Mouse (Mus musculus): ENCODE results near the gene Ocel1.

Ocel1 gene

DNA sequence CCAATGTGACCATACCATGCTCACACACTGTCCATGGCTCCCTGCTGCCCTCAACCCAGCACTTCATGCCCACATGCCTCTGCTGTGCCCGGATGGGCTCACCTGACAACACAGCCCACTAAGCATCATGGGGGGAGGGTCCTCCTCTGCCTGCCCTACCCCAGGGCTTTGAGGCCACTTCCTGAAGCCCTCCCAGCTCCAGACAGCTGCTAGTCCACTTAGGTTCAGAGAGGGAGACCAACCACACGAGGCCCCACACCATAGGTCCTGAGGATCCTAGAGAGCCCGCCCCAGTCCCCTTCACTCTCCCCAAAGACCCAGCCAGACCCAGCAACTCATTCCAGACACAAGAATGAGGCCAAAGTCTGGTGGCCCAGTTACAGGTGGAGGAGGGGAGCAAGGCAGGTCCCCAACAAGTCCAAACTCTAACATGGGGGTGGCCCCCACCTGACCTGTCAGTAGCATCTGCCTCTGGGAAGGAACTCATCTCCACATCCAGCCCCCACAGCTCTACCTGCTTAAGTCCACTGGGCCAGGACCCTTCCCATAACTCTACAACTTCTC, 8.5 kb downstream of the Ocel1 start:
- DNase-seq (ENCODE audit: low spot score), result no peak

DNA sequence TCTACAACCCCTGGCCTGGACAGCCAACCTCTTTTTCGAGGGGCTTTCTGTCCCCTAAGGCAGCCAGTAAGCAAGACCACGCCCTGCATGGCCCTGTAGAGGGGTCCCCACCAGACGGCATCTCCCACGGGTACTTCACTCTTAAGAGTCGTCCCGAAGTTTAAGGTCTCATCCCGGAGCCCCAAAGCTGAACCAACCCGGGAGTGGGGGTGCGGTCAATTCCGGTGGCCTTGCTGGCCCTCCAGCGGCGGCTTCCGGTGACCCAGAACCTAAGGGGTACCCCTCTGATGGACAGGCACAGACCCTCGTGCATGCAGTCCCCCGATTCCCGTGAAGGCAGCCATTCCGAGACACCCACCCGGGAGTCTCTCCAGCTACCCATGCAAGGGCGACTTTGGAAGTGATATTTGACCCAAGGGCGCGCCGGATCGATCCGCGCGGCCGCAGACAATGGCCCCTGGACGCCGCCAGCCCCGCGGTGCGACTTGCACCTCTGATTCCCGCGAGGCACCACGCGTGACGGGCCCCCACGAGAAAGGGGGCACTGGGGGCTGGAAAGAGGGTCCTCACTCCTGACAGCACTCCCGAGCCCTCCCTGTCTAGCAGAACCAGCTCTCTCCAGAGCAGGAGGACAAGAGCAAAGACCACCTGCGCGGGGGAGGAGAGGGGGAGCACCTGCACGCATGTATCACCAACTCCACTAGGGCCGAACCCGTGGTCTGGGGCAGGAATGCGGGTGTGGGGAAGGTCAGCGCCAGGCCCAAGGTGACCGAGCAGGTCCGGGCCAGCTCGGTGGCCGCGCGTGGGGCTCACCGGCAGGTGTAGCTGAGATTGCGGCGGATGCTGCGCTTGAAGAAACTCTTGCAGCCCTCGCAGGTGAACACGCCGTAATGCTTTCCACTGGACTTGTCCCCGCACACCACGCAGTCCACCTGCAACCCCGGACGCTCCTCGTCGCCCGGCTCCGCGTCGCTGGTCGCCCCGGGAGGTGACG, 9.4 kb downstream of the Ocel1 start:
- no peak for DNase-seq (ENCODE audit: low spot score)

DNA sequence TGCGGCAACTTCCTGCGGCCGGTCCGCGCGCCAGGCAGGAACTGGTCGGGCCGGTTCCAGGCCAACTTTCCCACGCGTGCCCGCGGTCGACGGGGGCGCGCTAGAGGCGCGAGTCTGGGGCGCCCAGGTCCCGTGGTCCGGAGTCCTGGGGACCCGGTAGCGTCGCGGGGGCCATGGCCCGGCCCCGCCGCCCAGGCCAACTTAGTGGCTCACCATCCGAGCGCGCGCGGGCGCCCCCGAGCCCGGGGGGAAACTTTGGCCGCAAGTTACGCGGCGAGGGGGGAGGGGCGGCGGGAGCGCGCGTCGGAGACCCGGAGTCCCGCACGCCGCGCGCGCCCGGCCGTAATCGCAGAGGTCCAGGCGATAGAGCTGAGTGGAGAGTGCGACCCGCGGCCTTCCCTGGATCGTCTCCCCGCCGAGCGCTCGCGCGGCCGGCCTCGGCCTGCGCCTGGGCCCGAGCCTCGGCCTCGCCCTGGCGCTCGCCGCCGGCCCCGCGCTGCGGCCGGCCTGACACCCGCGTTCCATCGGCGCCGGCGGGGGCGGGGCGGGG, 10.4 kb downstream of the Ocel1 start, which contains the start of gene Nr2f6:
Gene Nr2f6 (minus strand): TSS at position 540 of the 550 bp plus-strand sequence.
- DNase-seq (ENCODE audit: low spot score), result peak; percentile 79

DNA sequence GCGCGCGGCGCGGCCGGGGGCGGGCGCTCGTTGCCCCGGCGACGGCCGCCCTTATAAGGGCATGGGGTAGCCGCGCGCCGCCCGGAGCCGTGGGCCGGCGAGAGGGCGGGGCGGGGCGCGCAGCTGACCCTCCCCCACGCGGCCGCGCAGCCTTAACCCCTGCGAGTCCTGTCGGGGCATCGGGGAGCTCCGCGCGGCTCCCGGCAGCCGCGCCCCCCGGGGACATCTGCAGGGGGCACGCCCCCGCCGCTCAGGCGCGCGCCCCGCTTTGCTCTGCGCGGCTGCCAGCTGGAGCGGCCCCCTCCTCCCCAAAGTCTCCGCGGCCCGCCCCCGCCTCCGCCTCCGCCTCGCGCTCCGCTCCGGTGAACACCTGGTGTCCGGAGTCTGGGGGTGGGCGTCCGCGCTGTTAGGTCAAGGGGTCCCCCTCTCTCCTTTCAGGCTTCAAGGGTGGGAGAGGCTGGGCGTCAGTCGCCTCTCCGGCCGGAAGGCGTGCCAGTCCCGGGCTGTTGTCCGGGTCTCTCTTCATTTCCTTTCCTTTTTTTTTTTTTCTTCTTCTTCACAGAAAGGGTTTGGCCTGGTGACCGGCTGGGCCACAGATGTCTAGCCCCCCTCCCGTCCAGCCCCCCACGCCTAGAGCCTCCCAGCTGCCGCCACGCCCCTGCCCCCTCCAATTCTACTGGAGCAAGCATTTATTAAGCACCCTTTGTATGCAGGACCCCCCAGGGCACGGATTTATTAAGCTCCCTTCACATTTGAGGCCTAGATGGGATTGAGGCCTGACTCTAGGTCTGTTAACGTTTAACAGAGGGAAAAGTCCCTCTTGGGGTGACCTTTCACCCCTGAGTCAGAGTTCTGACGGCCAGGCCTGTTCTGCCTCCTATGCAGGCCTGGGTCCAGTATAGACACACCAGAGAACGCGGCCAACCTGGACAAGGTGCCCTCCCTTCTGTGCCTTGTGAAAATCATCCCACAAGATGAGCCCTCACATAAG, 11.2 kb downstream of the Ocel1 start:
- DNase-seq (ENCODE audit: low spot score), result peak; percentile 92

DNA sequence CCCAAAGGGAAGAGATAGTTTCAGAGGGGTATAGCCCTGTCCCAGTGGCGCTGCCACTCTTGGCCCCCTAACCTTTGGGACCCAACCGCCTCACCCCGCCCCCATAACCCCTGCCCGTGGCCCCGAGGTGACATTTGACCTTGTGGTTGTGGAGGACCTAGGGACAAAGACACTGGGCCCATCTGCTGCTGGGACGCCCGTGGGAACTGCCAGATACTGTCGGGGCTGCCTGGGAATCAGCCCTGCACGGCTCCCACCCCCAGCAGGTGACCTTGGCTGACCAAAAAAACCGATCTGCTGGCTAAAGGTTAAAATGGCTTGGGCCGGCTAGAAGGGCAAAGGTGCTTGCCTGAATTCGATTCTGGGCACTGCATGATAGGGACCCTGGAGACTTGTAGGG, 12.3 kb downstream of the Ocel1 start:
- DNase-seq (ENCODE audit: low spot score), result peak; percentile 61

DNA sequence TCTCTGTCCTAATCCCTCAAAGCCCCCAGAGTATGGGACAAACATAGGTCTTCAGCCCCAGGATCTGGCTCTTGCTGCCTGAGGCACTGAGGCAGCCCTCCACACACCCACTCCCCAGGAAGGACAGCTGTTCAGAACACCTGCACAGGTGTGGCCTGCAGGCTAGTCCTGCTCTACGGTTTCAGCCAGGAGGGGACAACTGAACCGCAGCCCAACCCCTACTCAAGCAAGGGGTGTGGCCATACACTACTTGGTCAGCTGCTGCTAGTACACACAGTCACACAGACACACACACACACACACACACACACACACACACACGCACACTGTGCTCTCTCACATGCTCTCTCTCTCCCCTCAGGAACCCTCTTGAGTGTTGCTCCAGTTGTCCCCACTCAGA, 12.8 kb downstream of the Ocel1 start:
- no peak for DNase-seq (ENCODE audit: low spot score)

DNA sequence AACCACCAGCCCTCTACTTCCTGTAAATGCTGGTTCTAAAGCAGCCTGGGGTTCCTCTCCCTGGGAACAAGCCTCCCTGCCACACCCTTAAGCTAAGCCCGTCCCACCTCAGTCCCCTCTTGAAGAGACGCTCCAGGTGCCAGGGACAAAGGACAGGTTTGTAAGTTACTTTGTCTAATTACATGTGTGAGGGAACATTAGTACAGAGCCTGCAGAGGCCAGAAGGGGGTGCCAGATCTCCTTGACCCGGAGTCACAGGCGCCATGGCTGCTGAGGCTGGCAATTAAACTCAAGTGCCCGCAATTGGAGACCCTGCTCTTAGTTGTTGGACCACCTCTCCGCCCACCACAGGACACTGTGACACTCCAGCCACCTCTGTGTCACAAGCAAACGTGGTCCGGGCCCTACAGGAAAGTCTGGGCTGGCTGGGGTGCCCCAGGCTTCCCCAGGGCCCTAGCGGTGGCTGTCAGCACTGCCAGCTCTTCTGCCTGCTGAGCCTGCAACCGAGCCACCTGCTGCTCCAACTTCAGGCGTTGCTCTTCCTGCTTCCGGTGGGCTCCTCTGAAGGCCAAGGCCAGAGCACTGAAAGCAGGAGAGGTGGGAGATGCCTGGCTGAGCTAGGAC, 14.2 kb downstream of the Ocel1 start:
- DNase-seq (ENCODE audit: low spot score), result no peak

DNA sequence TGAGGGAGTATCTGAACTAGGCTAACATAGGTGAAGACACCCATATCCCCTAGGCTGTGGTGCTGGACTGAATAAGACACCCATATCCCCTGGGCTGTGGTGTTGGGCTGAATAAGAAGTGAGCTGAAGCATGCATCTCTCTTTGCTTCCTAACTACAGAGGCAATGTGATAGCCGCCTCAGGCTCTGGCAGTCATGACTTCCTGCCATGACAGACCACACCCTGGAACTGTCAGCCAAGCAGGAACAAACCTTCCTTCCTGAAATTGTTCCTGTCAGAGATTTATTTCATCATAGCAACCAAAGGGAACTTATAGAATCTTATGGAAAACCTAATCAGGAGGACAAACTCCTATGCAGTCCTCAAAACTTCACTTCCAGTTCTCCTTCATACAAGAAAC, 17.2 kb downstream of the Ocel1 start:
- DNase-seq (ENCODE audit: low spot score), result no peak

DNA sequence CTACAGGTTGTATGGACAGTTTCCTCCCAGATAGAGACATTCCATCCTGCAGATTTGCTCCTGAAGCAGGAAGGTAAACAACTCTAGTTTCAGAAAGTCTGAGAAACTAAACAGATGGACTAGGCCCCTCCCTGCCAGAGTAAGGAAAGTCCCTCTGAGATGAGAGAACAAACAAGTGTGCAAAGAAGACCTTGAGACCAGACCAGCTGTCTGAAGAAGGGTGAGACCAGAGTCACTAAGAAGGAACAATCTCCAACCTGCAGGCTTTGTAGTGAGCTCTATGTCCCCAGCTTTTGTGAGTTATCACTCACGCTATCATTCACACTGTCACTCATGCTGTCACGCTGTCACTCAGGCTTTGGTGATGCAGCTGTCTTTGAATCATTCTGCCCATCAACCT, 20.6 kb downstream of the Ocel1 start:
- no peak for DNase-seq (ENCODE audit: low spot score)

DNA sequence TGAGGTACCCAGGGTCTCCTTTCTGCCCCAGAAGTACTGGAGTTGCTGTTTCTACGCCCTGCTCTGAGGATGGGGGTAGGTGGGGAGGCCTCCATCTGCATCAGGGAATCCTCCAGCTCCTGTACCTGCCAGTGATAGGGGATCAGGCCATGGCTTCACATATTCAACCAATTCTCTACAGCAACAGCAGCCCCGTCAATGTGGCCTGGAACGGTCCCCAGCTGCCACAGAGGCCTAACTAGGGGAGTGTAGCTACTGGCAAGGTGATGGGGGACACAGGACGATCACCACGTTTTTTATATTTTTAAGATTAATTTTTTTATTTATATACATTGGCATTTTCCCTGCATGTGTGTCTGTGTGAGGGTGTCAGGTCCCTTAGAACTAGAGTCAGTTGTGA, 21.3 kb downstream of the Ocel1 start:
- no peak for DNase-seq (ENCODE audit: low spot score)

DNA sequence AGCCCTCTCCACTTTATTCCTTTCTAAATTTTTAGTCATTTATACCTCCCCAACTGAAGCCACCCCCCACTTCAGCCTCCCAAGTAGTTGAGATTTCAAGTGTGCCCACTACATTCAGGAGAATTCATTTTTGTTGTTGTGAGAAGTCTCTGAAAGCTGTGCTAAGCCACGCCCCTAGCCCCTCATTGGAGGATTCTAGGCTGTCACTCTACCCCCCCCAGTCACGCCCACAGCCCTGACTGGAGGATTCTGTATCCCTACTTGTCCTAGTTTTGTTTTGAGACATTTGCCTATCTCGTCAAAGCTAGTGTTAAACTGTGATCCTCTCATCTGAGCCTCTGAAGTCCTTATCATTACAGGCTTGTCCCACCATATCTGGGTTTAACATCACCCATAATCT, 21.8 kb downstream of the Ocel1 start:
- peak; percentile 80 for DNase-seq (ENCODE audit: low spot score)

DNA sequence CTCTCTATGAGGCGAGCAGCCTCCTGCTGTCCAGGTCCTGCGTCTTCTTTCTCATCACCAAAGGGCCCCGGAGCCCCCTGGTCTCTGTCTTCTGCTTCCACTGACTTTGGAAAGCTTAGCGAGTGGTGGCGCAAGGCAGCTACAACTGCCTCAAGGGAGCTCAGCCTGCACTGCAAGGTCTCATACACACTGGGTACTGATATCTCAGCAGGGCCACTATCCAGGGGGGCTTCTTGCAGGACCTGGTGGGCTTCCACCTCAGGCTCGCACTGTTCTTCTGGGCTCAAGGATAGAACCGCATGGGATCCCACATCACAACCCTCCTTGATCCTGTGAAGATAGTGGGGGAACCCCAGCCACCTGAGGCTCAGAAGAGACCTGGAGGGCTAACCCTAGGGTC, 23.4 kb downstream of the Ocel1 start:
- no peak for DNase-seq (ENCODE audit: low spot score)

DNA sequence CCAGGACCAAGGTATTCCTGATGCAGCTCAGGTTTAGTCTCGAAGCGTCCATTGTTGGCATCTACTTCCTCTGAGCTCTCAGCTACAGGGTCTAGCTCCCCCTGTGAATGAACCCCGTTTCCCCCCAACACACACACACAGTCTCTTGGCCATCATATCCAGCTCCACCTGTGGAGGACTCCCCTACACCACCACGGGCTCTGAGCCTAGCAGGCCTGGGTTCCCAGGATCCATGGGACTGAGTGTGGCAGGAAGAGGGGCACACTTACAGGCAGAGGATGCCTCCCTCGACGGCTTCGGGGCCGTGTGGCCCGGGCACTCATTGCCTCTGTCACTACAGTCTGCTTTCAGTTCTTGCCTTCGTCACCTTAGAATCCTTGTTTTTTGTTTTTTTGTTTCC, 24.0 kb downstream of the Ocel1 start:
- no peak for DNase-seq (ENCODE audit: low spot score)

DNA sequence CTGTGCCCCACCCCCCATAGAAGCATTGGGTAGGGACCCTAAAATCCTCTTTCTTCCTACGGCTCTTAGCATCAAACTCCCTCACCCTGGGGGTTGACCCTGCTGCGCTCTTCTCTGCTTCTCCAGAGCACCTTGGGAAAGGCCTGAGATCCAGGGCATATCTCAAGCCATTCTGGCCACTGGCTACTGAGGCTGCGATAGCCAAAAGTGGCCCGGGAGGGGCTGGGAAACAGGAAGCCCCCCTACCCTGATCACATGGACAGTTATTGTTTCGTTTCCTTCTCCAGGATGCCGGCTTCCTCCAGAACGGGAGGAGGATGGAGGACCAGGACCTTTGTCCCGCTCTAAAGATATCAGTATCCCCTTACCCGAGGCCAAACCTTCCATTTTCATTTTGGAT, 24.5 kb downstream of the Ocel1 start, which contains the start of gene Ushbp1:
Gene Ushbp1 (minus strand): TSS at position 174 of the 400 bp plus-strand sequence.
- DNase-seq (ENCODE audit: low spot score), result no peak

DNA sequence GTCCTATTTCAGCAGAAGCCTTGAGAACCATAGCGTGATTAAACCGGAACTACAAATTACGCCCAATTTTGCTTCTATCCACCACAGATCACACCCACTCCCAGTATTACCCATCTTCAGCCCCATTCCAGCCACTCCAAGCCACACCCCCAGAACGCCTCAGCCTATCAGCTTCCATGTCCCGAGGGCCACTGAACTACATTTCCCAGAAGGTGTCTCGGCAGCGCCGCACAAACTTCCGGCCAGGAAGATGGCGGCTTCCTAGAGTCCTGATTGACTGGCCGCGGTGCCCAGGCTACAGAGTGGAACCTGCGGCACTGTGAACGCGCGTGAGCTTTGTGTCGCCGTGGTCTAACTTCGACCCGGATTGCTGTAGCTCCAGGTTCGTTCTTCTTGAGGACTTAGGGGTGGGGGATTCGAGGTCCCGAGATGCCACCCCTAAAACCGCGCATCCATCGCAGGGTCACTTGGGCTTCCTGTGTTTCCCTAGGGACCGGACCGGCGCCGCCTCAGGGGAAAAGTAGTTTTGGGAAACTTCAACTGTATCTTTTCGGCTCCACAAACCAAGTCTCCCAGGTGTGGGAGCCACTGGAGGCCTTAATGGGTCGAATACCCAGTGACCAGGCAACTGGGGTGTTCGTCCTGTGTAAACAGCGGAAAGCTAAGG, 25.7 kb downstream of the Ocel1 start, which contains the start of gene Babam1:
Gene Babam1 (plus strand): TSS at position 223 of the 667 bp plus-strand sequence.
- peak; percentile 97 for DNase-seq (ENCODE audit: low spot score)

DNA sequence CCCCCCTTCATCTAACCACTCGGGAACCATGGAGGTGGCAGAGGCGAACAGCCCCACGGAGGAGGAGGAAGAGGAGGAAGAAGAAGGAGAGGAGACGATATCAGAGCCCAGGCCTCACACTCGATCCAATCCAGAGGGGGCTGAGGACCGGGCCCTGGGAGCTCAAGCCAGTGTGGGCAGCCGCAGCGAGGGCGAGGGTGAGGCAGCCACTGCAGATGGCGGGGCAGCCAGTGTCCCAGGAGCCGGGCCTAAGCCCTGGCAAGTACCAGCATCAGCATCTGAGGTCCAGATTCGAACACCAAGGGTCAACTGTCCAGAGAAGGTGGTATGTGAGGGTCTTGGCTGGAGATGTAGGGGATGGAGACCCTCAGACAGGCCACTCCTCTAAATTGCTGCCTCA, 26.6 kb downstream of the Ocel1 start:
- DNase-seq (ENCODE audit: low spot score), result no peak

DNA sequence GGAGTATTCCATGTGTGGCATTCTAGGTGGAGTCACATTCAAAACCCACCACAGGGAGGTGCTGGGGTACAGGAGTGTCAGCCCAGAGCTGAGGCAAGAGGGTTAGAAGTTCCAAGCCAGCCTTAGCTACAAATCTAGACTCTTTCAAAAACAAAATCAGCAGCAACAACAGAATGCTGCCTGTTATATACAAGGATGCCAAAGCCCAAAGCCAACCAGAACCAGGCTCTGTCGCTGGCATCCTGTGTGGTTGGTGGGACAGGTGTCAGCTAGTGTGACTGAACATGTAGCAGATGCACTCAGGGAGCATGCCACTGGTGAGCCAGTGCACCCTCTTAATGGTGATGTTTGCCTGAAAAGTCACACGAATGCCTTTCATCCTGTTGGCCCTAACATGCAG, 29.7 kb downstream of the Ocel1 start:
- DNase-seq (ENCODE audit: low spot score), result no peak

DNA sequence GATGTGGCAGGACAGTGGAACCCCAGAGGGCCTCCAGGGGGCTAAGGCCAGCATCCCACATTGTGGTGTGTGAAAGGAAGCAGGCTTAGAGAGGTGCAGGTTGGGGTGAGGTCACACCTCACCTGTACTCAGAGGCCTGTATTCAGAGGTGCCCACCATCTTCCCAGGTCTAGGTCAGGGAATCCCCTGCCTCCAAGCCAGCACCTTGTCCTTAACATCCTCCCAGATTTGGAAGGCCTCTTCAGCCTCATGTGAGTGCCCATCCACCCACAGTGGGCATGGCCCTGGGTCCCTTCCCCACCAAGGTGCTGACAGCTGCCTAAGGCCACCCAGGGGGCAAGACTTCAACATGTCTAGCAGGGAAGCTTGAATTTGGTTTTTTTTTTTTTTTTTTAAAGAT, 30.4 kb downstream of the Ocel1 start:
- DNase-seq (ENCODE audit: low spot score), result no peak

DNA sequence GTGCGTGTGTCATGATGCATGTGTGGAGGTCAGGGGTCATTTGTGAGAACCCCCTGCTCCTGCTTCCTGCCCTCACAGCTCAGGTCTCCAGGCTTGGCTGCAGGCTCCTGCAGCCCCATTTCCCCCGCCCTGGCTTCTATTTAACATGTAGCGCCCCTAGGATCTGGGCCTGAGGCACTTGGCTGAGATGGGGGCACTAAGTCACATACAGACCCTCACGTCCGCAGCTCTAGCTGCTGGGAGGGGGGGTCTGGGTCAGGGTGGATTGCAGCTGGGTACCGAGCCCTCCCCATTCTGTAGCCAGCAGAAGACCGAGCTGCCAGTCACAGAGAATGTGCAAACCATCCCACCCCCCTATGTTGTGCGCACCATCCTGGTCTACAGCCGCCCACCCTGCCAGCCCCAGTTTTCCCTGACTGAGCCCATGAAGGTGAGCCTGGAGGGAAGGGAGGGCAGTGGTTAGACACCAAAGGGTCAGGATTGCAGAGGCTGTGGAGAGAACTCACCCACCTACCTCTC, 31.4 kb downstream of the Ocel1 start:
- no peak for DNase-seq (ENCODE audit: low spot score)

DNA sequence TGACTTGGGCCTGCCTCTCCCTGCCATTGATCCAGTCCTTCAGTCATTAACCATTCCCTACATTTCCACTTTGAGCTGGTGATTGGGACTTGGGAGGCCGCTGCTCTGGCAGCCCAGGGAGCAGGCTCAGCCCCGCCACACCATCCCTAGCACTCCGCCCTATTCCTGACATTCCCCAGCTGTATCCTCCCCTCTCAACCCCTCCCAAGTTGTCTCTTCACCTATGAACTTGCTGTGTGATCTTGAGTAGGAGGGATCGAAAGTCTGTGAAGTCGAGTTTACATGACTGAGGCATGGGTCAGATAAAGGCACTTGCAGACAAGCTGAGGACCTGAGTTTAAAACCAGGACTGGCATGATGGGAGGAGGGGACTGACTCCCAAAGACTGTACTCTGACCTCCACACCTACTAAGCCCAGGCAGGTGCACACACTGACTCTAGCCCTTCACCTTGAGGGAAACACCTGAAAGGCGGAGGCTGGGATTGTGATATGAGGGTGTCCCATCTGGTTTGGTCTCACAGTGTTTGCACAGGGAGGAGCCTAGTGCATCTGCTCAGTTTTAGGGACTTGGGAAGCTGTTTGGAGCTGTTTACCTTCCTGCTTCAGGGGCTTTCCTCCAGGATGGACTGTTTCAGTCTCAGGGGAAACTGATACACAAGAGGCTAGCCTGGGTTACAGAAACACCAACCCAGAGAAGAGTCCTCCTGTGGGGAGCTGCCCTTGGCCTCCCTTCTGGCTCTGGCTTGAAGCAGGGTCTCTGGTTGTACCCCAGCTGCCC, 32.2 kb downstream of the Ocel1 start:
- DNase-seq (ENCODE audit: low spot score), result no peak

Measured in embryo, embryonic 10.5 days (tissue).